Mouse (Mus musculus): ENCODE measurements around the gene Cradd. TPM values are rescaled to one million over a fixed set of nuclear protein-coding genes. Genes with fewer than 3 reads are reported as not detected.

The Cradd gene
- polyA plus RNA-seq, 1 experiment: 4.0 TPM

DNA sequence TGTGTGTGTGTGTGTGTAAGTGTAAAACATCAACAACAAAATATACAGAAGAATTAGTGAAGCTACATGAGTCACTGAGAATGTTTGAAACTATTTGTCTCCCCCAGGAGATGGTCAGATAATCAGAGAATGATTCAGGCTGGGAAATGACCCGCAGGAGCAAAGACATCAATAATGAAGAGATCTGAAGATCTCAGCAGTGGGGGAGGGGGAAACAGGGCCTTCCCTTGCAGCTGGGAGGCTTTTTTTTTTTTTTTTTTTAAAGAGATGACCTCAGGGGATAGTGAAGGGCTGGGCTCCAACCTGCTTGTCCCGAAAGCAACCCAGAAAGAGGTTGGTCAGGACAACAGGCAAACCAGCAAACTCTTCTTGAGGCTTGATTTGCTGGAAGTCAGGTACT lies 38.4 kb upstream of the Cradd start:
- no peak for TF ChIP-seq POLR2A (IDR thresholded peaks at IDR 0.05; ENCODE audit: control insufficient read depth, low read depth, low read length)
- H3K36me3 ChIP-seq (ENCODE audit: control insufficient read depth, insufficient read depth, low read length): no peaks in the 10 kb centered on the region
- no peaks in the 10 kb centered on the region for H3K27me3 ChIP-seq (ENCODE audit: control insufficient read depth, insufficient read depth, low read length)
- no peaks in the 10 kb centered on the region for H3K4me1 ChIP-seq (ENCODE audit: control insufficient read depth, insufficient read depth, low read length)
- no peak overlapping the region for H3K4me3 ChIP-seq (ENCODE audit: control insufficient read depth, low read depth, low read length)
- H3K27ac ChIP-seq (ENCODE audit: control insufficient read depth, insufficient read depth, low read depth, low read length): no peak overlapping the region

DNA sequence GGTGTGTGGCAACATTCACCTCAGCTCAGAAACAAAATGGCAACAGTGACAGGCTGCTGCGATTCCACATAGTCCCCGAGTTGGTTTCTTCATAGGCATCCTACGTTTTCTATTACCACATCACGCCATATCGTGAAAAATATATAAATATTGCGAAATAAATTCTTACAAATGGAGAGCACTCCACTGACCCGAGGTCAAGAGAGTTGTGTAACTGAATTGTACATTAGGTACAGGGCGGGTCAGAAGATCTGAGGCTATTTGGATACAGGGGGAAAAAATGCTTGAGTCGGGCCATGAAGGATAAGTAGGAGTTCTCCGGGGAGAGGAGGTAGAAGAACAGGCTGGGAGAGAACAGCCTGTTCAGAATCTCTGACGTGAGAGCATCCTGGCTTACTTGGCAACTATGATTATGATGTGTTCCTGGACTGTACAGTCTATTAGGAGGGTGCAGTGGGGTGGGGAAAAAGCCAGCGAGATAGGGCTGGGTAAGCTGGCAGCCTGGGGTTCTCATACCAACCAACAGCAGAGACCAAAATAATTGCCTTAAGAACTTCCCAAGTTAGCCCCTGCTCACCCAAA lies 37.4 kb upstream of the Cradd start:
- Histone ChIP-seq H3K27me3 (ENCODE audit: control insufficient read depth, insufficient read depth, low read length) (no peaks in the 10 kb centered on the region), H3K4me3 (ENCODE audit: control insufficient read depth, low read depth, low read length) (no peak overlapping the region), H3K4me1 (ENCODE audit: control insufficient read depth, insufficient read depth, low read length) (no peaks in the 10 kb centered on the region), H3K27ac (ENCODE audit: control insufficient read depth, insufficient read depth, low read depth, low read length) (no peak overlapping the region), H3K36me3 (ENCODE audit: control insufficient read depth, insufficient read depth, low read length) (no peaks in the 10 kb centered on the region)
- TF ChIP-seq POLR2A (IDR thresholded peaks at IDR 0.05; ENCODE audit: control insufficient read depth, low read depth, low read length) (no peak), CTCF (IDR thresholded peaks at IDR 0.05; ENCODE audit: control insufficient read depth, insufficient read depth, insufficient replicate concordance, low read depth, low read length) (no peak)

DNA sequence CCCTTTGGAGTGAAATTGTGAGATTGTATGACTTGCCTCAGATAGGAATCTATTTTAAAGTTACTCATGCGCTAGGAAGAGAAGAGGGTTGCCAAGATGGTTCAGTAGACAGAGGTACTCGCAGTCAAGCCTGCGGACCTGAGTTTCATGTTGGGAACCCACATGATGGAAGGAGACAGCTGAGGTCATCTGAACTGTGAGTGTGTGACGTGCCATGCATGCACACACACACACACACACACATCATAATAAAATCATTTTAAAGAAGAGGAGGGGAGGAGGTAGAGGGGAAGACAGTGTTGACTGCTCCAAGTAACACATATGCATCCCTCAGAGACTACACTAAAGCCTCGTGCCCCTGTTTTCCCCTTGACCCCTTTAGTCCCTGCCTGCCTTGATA lies 36.1 kb upstream of the Cradd start:
- no peak overlapping the region for H3K4me3 ChIP-seq (ENCODE audit: control insufficient read depth, low read depth, low read length)
- no peaks in the 10 kb centered on the region for H3K36me3 ChIP-seq (ENCODE audit: control insufficient read depth, insufficient read depth, low read length)
- no peaks in the 10 kb centered on the region; the same call in 1 of the 2 replicates for H3K4me1 ChIP-seq (ENCODE audit: control insufficient read depth, insufficient read depth, low read length)
- no peaks in the 10 kb centered on the region for H3K27me3 ChIP-seq (ENCODE audit: control insufficient read depth, insufficient read depth, low read length)
- TF ChIP-seq CTCF (IDR thresholded peaks at IDR 0.05; ENCODE audit: control insufficient read depth, insufficient read depth, insufficient replicate concordance, low read depth, low read length) (no peak), POLR2A (IDR thresholded peaks at IDR 0.05; ENCODE audit: control insufficient read depth, low read depth, low read length) (no peak)
- H3K27ac ChIP-seq (ENCODE audit: control insufficient read depth, insufficient read depth, low read depth, low read length): no peak overlapping the region

DNA sequence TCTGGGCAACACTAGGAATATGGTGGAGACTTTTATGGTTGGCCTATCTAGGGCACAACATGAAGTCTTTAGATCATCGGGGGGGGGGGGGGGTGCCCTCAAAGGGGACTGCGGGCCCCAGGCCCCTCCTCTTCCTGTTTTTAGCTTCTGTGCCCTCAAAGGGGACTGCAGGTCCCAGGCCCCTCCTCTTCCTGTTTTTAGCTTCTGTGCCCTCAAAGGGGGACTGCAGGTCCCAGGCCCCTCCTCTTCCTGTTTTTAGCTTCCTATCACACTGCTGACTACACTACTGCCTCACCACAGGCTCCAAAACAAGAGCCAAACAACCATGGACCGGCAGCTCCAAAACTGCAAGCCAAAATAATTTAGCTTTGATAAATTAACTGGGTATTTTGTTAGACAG lies 33.8 kb upstream of the Cradd start:
- Histone ChIP-seq H3K4me3 (ENCODE audit: control insufficient read depth, low read depth, low read length) (no peak overlapping the region), H3K27me3 (ENCODE audit: control insufficient read depth, insufficient read depth, low read length) (no peaks in the 10 kb centered on the region), H3K4me1 (ENCODE audit: control insufficient read depth, insufficient read depth, low read length) (peaks cover 4% of the 10 kb centered on the region), H3K36me3 (ENCODE audit: control insufficient read depth, insufficient read depth, low read length) (no peaks in the 10 kb centered on the region), H3K27ac (ENCODE audit: control insufficient read depth, insufficient read depth, low read depth, low read length) (no peak overlapping the region)
- TF ChIP-seq POLR2A (IDR thresholded peaks at IDR 0.05; ENCODE audit: control insufficient read depth, low read depth, low read length) (no peak), CTCF (IDR thresholded peaks at IDR 0.05; ENCODE audit: control insufficient read depth, insufficient read depth, insufficient replicate concordance, low read depth, low read length) (no peak)

DNA sequence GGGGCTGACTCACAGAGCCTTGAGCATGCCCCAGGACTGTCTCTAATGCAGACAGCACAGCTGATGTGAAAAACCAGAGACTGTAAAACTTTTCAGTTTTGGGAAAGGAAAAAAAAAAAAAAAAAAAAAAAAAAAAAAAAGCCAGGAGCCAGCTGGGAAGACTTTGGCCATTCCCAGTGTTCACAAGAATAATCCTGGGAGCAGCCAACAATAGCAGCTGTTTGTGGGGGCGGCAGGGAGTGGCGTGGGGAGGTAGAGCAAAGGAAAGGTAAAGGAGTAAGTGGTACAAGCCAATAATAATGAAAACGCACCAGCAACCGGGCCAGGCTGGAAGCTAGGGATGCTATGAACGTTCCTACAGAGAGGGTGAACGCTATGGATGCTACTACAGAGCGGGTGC lies 32.8 kb upstream of the Cradd start:
- Histone ChIP-seq H3K36me3 (ENCODE audit: control insufficient read depth, insufficient read depth, low read length) (no peaks in the 10 kb centered on the region), H3K27ac (ENCODE audit: control insufficient read depth, insufficient read depth, low read depth, low read length) (no peak overlapping the region), H3K4me1 (ENCODE audit: control insufficient read depth, insufficient read depth, low read length) (peaks cover 6% of the 10 kb centered on the region), H3K4me3 (ENCODE audit: control insufficient read depth, low read depth, low read length) (no peak overlapping the region), H3K27me3 (ENCODE audit: control insufficient read depth, insufficient read depth, low read length) (no peaks in the 10 kb centered on the region)
- TF ChIP-seq CTCF (IDR thresholded peaks at IDR 0.05; ENCODE audit: control insufficient read depth, insufficient read depth, insufficient replicate concordance, low read depth, low read length): no peak
- TF ChIP-seq POLR2A (IDR thresholded peaks at IDR 0.05; ENCODE audit: control insufficient read depth, low read depth, low read length): no peak

DNA sequence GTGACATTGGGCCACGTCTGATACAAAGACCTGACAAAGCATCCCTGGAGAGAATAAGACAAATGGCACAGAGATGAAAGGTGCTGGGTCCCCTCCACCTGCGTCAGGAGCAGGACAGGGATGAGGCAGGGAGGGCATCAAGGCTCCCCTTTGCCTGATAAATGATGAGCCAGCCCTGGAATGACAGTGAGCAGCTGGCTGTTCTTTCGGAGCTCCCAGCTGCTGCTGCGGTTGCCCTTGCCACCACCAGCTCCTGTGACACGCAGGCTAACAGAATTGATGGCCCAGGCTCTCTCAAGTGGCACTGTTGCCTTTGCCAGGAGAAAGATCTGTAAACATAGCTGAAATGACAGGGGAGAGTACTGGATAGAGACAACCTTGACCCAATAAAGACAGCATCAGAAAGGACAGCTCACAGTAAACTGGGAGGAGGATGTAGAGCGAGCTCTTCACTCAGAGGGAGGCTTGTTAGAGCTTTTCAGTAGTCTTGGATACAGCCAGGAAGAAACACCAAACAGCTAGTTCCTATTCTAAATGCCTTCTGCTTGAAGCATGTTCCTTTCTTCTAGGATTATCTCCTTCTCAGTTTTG lies 31.8 kb upstream of the Cradd start:
- H3K4me3 ChIP-seq (ENCODE audit: control insufficient read depth, low read depth, low read length): no peak overlapping the region
- H3K4me1 ChIP-seq (ENCODE audit: control insufficient read depth, insufficient read depth, low read length): peaks cover 6% of the 10 kb centered on the region
- no peaks in the 10 kb centered on the region for H3K36me3 ChIP-seq (ENCODE audit: control insufficient read depth, insufficient read depth, low read length)
- H3K27me3 ChIP-seq (ENCODE audit: control insufficient read depth, insufficient read depth, low read length): no peaks in the 10 kb centered on the region
- no peak overlapping the region for H3K27ac ChIP-seq (ENCODE audit: control insufficient read depth, insufficient read depth, low read depth, low read length)
- TF ChIP-seq CTCF (IDR thresholded peaks at IDR 0.05; ENCODE audit: control insufficient read depth, insufficient read depth, insufficient replicate concordance, low read depth, low read length): no peak
- TF ChIP-seq POLR2A (IDR thresholded peaks at IDR 0.05; ENCODE audit: control insufficient read depth, low read depth, low read length): no peak

DNA sequence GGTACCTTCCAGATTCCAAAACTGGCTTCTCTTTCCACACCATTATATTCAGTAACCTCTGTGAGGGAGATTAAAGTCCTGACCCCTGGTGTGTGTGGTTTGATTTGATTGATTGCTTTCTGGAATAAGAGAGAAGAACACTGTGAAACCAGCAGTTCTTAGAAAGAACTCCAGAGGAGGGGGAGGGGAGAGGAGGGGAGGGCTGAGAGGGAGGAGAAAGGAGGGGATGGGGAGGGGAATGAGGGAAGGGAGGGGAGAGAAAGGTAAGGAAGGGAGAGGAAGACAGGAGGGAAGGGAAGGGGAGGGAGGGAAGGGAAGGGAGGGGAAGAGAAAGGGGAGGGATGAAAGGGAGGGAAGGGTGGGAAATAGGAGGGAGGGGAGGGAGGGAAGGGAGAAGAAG lies 30.7 kb upstream of the Cradd start:
- H3K27ac ChIP-seq (ENCODE audit: control insufficient read depth, insufficient read depth, low read depth, low read length): no peak overlapping the region

More for the DNA sequence above, 30.7 kb upstream of the Cradd start:
- Histone ChIP-seq H3K4me3 (ENCODE audit: control insufficient read depth, low read depth, low read length) (no peak overlapping the region), H3K27me3 (ENCODE audit: control insufficient read depth, insufficient read depth, low read length) (no peaks in the 10 kb centered on the region), H3K4me1 (ENCODE audit: control insufficient read depth, insufficient read depth, low read length) (peaks cover 6% of the 10 kb centered on the region), H3K36me3 (ENCODE audit: control insufficient read depth, insufficient read depth, low read length) (no peaks in the 10 kb centered on the region)
- no peak for TF ChIP-seq CTCF (IDR thresholded peaks at IDR 0.05; ENCODE audit: control insufficient read depth, insufficient read depth, insufficient replicate concordance, low read depth, low read length)
- TF ChIP-seq POLR2A (IDR thresholded peaks at IDR 0.05; ENCODE audit: control insufficient read depth, low read depth, low read length): no peak

Measured in testis, adult 2 months (tissue).